Mouse (Mus musculus) midbrain, embryonic 14.5 days (tissue): ENCODE measurements at regions not wholly inside any gene's neighbourhood (a gene's known extent, or its start where the extent isn't known, plus 50 kb on each side); places are given as distances from the start of the nearest gene placed in this dataset.

Experiments
- ATAC-seq: fragments of 200-750 bp; cut with Nextera tagmentation; 2 replicates; pipeline ENCODE4 v1.8.0; 2017; ENCODE audit warnings: moderate number of reproducible peaks, moderate library complexity; ENCODE audit not compliant: low FRiP score, low TSS enrichment
- DNase-seq: peaks from one replicate; pipeline ENCODE4 v3.0.0-alpha.2; 2015
- H3K27ac ChIP-seq: fragments of 300-500 bp; sonication (generic); replicated peaks from 2 replicates; pipeline ENCODE4 v1.5.1; 2014; ENCODE audit warnings: mild to moderate bottlenecking, low read depth, low read length, moderate library complexity
- H3K27me3 ChIP-seq: fragments of 300-500 bp; sonication (generic); 2 replicates; pipeline ENCODE4 v1.6.1; 2014; ENCODE audit warnings: low read length, control low read depth, mixed read lengths; ENCODE audit not compliant: control insufficient read depth, insufficient read depth
- H3K36me3 ChIP-seq: fragments of 300-500 bp; sonication (generic); 2 replicates; pipeline ENCODE4 v1.6.1; 2014; ENCODE audit warnings: low read length, control low read depth; ENCODE audit not compliant: control insufficient read depth, insufficient read depth
- H3K4me1 ChIP-seq: fragments of 300-500 bp; sonication (generic); 2 replicates; pipeline ENCODE4 v1.6.1; 2014; ENCODE audit warnings: mild to moderate bottlenecking, antibody characterized with exemption, low read length, control low read depth; ENCODE audit not compliant: control insufficient read depth, insufficient read depth
- H3K4me2 ChIP-seq: fragments of 300-500 bp; sonication (generic); 2 replicates; pipeline ENCODE4 v1.6.1; 2014; ENCODE audit warnings: mild to moderate bottlenecking, low read length, moderate library complexity
- H3K4me3 ChIP-seq: fragments of 300-500 bp; sonication (generic); replicated peaks from 2 replicates; pipeline ENCODE4 v1.5.1; 2014; ENCODE audit warnings: low read depth, low read length
- H3K9ac ChIP-seq: fragments of 300-500 bp; sonication (generic); replicated peaks from 2 replicates; pipeline ENCODE4 v1.6.1; 2014; ENCODE audit warnings: mild to moderate bottlenecking, low read length, moderate library complexity
- H3K9me3 ChIP-seq: fragments of 300-500 bp; sonication (generic); 2 replicates; pipeline ENCODE4 v1.6.1; 2016; ENCODE audit warnings: low read length, control low read depth, mixed read lengths; ENCODE audit not compliant: control insufficient read depth
- WGBS: fragments of 180-500 bp; shearing (Covaris S2); extraction: QIAGEN DNeasy Blood & Tissue Kit; methylation state at CpG from one replicate; pipeline ENCODE4 v1.1.7; 2014; 5-methylcytosine and 5-hydroxymethylcytosine counted together

GRCm38 (mm10) chr8:11084051-11084533 is 75.8 kb upstream of the Irs2 start:
- DNase-seq (no peak), ATAC-seq (no peak)

DNA sequence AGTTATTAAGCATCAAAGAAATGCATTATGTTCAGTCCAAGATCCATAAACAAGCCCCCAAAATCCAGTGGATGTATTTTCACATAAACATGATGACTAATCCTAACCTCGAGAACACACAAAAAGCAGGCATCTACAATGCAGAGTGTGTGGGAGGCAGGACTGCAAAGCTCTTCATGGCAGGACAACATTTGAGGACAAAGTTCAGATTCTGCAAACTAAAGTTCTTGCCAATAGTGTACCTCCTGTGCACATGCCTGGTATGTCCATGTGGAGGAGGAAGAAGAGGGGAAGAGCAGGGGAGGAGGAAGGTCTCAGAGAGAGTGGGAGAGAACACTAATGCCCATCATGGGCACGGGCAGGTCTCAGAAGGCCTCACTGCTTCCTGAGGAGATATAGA is 72.6 kb upstream of the Irs2 start:
- no peak for DNase-seq
- Histone ChIP-seq H3K27me3 (no peaks in the 10 kb centered on the region), H3K4me2 (no peak overlapping the region), H3K4me1 (no peaks in the 10 kb centered on the region; the same call in 1 of the 2 replicates), H3K4me3 (no peak overlapping the region), H3K9ac (no peak overlapping the region), H3K27ac (no peak overlapping the region), H3K9me3 (no peaks in the 10 kb centered on the region), H3K36me3 (no peaks in the 10 kb centered on the region)
- no peak for ATAC-seq
- WGBS, result 83% methylated on average over 2 of the region's 2 CpGs

More at GRCm38 (mm10) chr8:11084051-11084533, 75.8 kb upstream of the Irs2 start:
- no peaks in the 10 kb centered on the region; the same call in 1 of the 2 replicates for H3K4me1 ChIP-seq
- no peaks in the 10 kb centered on the region for H3K36me3 ChIP-seq
- H3K27me3 ChIP-seq, result no peaks in the 10 kb centered on the region
- H3K27ac ChIP-seq, result no peak overlapping the region
- H3K9me3 ChIP-seq, result no peaks in the 10 kb centered on the region
- no peak overlapping the region for H3K4me3 ChIP-seq
- 87% methylated on average over 2 of the region's 2 CpGs for WGBS
- H3K4me2 ChIP-seq, result no peak overlapping the region
- H3K9ac ChIP-seq, result no peak overlapping the region

DNA sequence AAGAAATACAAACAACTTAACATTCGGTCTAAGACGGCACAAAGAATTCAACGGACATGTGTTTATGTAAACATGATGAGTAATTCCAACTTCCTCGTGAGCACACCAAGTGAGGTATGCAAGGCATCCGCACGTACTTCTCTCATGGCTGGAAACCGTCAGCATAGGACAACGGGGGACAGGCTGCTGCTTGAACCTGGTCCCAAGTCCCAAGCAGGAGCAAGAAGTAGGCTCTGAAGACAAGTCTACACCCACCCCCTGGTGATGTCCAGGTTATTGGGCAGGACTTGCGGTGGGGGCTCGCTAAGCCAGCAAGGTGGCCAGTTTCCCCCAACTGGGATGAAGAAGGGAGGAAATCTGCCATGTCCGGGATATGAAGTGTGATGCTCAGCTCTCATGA is 71.5 kb upstream of the Irs2 start:
- no peak overlapping the region for H3K27ac ChIP-seq
- no peaks in the 10 kb centered on the region for H3K36me3 ChIP-seq
- 91% methylated on average over 11 of the region's 11 CpGs for WGBS
- H3K4me1 ChIP-seq, result no peaks in the 10 kb centered on the region; the same call in 1 of the 2 replicates
- no peak overlapping the region for H3K4me3 ChIP-seq
- no peak overlapping the region for H3K9ac ChIP-seq
- ATAC-seq (no peak), DNase-seq (no peak)
- no peak overlapping the region for H3K4me2 ChIP-seq
- H3K27me3 ChIP-seq, result no peaks in the 10 kb centered on the region
- no peaks in the 10 kb centered on the region for H3K9me3 ChIP-seq

DNA sequence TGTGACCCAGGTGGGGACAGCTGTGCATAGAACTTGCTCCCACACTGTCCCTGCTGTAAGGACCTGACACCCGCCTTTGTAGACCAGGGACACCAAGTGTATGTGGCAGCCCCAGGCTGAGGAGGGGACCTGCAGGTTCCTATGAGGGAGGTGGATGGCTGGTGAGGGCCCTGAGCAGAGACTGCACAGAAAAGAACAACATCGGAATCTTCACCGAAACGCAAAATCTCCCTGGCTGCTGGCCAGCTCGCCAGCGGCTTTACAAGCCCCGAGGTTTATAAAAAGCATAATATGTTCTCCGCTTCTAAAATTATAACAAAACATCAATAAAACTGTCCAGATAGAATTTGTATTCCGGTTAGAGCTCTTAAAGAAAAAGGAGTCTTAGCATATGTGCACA is 68.9 kb upstream of the Irs2 start:
- Histone ChIP-seq H3K9me3 (no peaks in the 10 kb centered on the region), H3K27me3 (no peaks in the 10 kb centered on the region), H3K4me1 (no peaks in the 10 kb centered on the region), H3K4me2 (no peak overlapping the region), H3K4me3 (no peak overlapping the region), H3K27ac (0 out of 2 replicates have a peak overlapping the region, but pooled peaks have one; percentile 26), H3K36me3 (no peaks in the 10 kb centered on the region), H3K9ac (no peak overlapping the region)
- ATAC-seq (no peak), DNase-seq (no peak)
- 71% methylated on average over 9 of the region's 9 CpGs for WGBS

DNA sequence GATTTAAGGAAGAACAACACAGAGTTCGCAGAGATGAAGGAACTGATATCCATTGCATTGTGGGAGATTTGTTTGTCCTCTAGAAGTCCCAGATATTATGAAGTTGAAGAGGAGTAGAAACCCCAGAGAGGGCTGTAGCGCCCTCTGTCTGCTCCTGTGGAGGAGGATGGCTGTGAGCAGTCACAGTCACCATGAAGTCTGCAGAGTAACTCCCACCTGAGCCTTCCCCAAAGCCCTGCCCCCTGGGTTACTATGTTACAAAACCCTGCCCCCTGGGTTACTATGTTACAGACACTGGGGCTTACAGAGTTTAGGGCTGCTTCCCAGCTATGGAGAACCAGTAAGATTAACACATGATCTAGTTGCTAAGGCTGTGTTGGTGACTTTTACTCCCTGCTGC is 62.9 kb upstream of the Irs2 start:
- H3K9me3 ChIP-seq, result no peaks in the 10 kb centered on the region
- H3K4me1 ChIP-seq, result no peaks in the 10 kb centered on the region
- no peak overlapping the region for H3K27ac ChIP-seq
- no peak overlapping the region for H3K4me2 ChIP-seq
- no peak for ATAC-seq
- no peak for DNase-seq
- no peaks in the 10 kb centered on the region for H3K27me3 ChIP-seq
- H3K9ac ChIP-seq, result no peak overlapping the region
- H3K4me3 ChIP-seq, result no peak overlapping the region
- H3K36me3 ChIP-seq, result no peaks in the 10 kb centered on the region
- WGBS, result 63% methylated on average over 2 of the region's 2 CpGs

DNA sequence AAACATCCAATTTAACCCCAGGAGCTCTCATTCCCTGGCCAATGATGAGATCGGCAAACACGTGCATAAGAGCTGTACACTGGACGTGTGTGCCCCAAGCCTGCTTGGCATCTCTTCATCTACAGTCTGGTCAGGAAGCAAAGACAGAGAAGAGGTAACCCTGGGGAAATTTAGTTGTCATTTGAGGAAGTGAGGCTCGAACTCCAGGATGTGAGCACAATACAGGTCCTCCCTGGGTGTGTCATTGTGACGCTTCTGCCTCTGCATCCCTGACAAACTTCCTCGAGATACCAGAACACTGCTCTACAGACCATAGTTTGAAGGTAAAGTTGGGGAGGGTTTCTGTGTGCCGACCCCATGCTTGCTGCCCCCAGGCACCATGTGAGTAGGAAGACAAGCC is 59.2 kb upstream of the Irs2 start:
- no peak overlapping the region for H3K9ac ChIP-seq
- no peak overlapping the region for H3K4me2 ChIP-seq
- no peaks in the 10 kb centered on the region for H3K9me3 ChIP-seq
- H3K27me3 ChIP-seq, result no peaks in the 10 kb centered on the region
- ATAC-seq (no peak), DNase-seq (no peak)
- H3K4me1 ChIP-seq, result no peaks in the 10 kb centered on the region
- no peak overlapping the region for H3K27ac ChIP-seq
- WGBS, result 86% methylated on average over 7 of the region's 7 CpGs
- no peak overlapping the region for H3K4me3 ChIP-seq
- no peaks in the 10 kb centered on the region for H3K36me3 ChIP-seq

DNA sequence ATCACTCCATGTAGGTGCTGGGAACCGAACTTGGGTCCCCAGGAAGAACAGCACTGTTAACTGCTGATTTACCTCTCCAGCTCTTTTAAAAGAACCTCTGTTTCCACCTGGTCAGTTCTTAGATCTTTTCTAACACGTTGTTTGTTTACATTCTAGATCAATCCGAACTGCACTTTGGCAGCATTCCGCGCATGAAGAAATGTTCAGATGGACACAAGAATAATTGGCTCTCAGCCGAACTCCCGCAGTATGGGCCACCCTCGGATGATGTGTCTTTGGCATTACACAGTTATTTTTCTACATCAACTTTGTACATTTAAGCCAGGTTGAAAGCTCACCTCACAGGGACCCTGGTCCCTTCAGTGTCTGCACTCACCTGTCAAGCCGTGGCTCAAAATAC is 57.7 kb upstream of the Irs2 start:
- Histone ChIP-seq H3K9ac (no peak overlapping the region), H3K9me3 (no peaks in the 10 kb centered on the region), H3K4me3 (no peak overlapping the region), H3K4me2 (no peak overlapping the region), H3K4me1 (no peaks in the 10 kb centered on the region), H3K27me3 (no peaks in the 10 kb centered on the region), H3K36me3 (no peaks in the 10 kb centered on the region), H3K27ac (no peak overlapping the region)
- 95% methylated on average over 9 of the region's 9 CpGs for WGBS
- ATAC-seq (no peak), DNase-seq (no peak)

DNA sequence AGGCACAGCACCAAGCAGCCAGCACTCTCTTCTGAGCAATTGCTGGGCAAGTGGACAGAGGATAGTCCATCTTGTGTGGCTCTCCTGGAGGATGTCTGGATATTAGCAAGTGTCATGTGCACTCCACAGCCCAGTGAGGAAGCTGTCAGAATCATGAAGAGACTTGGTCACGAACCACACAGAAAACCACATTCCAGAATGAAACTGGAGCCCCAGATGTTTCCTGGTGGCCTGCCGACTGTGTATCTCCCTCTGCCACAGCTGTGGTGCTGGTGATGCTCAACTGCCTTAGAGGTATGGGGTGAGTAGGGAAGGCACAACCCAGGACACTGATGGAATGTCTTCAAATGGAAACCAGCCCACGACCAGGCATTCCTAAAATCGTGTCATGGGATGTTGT is 57.0 kb upstream of the Irs2 start:
- Histone ChIP-seq H3K27me3 (no peaks in the 10 kb centered on the region), H3K9me3 (no peaks in the 10 kb centered on the region), H3K9ac (no peak overlapping the region), H3K27ac (no peak overlapping the region), H3K36me3 (no peaks in the 10 kb centered on the region), H3K4me1 (no peaks in the 10 kb centered on the region), H3K4me2 (no peak overlapping the region), H3K4me3 (no peak overlapping the region)
- DNase-seq (no peak), ATAC-seq (no peak)
- WGBS, result 76% methylated on average over 4 of the region's 4 CpGs

DNA sequence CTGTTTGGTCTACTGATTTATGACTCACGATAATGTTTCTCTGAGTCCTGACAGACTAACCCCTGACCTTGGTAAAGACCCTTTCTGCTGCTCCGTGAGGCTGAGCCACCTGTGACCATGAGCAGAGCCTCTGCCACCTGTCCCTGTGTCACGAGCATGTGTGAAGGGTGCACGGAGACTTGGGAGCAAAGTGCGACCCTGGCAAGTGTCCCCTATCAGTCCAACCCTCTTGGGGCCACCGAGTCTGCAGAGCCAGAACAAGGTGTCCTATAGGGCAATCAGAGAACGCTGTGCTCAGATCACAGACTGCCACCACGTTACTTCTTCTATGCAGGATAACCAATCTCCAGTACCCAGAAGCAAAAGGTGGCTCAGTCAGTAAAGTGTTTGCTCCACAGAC is 54.8 kb upstream of the Irs2 start:
- Histone ChIP-seq H3K4me1 (no peaks in the 10 kb centered on the region), H3K36me3 (no peaks in the 10 kb centered on the region), H3K4me3 (no peak overlapping the region), H3K4me2 (no peak overlapping the region), H3K9ac (no peak overlapping the region), H3K27me3 (no peaks in the 10 kb centered on the region), H3K9me3 (no peaks in the 10 kb centered on the region), H3K27ac (no peak overlapping the region)
- DNase-seq (no peak), ATAC-seq (no peak)
- 83% methylated on average over 8 of the region's 8 CpGs for WGBS
